Mouse (Mus musculus) adrenal gland, adult (tissue): ENCODE results near the gene Mkrn1.
"Not testable (repeated sequence)": the region's sequence is repeated elsewhere in the genome, so short reads cannot be mapped to it uniquely, and the experiment has no call there.

ENCODE experiments used
- DNase-seq, 2 experiments: peaks; one replicate each; pipeline ENCODE4 v3.0.0; 2022 to 2023; ENCODE audit warnings: low spot score in 1 of 2; ENCODE audit not compliant: inconsistent age in 2 of 2

The Mkrn1 gene

GRCm38 (mm10) chr6:39433174-39433573 is 12.9 kb upstream of the Mkrn1 start:
- no peak for DNase-seq

- no peak for DNase-seq
Measured at GRCm38 (mm10) chr6:39430722-39431121, 10.5 kb upstream of the Mkrn1 start.

GRCm38 (mm10) chr6:39429007-39429788 is 8.9 kb upstream of the Mkrn1 start:
- no peak for DNase-seq

- DNase-seq, result no peak
Measured at GRCm38 (mm10) chr6:39427276-39428003, 7.2 kb upstream of the Mkrn1 start.

- DNase-seq, result no peak
Measured at GRCm38 (mm10) chr6:39426725-39427124, 6.5 kb upstream of the Mkrn1 start.

GRCm38 (mm10) chr6:39425181-39425580 is 4.9 kb upstream of the Mkrn1 start:
- DNase-seq, result peak in 1 of 2 experiments; percentile 45

GRCm38 (mm10) chr6:39423686-39424085 is 3.4 kb upstream of the Mkrn1 start:
- DNase-seq, result no peak

- no peak for DNase-seq
Measured at GRCm38 (mm10) chr6:39423130-39423551, 2.9 kb upstream of the Mkrn1 start.

GRCm38 (mm10) chr6:39420867-39421266 is 605 bp upstream of the Mkrn1 start:
- no peak for DNase-seq

- DNase-seq, result no peak
Measured at GRCm38 (mm10) chr6:39419386-39419850, 844 bp downstream of the Mkrn1 start.

- not testable (repeated sequence) for DNase-seq
Measured at GRCm38 (mm10) chr6:39416654-39417053, 3.6 kb downstream of the Mkrn1 start.

- DNase-seq, result peak; percentile 69 to 87
Measured at GRCm38 (mm10) chr6:39415762-39416161, 4.5 kb downstream of the Mkrn1 start.

- DNase-seq, result no peak
Measured at GRCm38 (mm10) chr6:39414106-39414505, 6.2 kb downstream of the Mkrn1 start.

GRCm38 (mm10) chr6:39406480-39406879 is 13.8 kb downstream of the Mkrn1 start:
- peak; percentile 43 to 66 for DNase-seq

- DNase-seq, result no peak
Measured at GRCm38 (mm10) chr6:39403136-39403535, 17.1 kb downstream of the Mkrn1 start.

- peak in 1 of 2 experiments; percentile 56 for DNase-seq
Measured at GRCm38 (mm10) chr6:39400343-39400742, 19.9 kb downstream of the Mkrn1 start.

GRCm38 (mm10) chr6:39398342-39398741 is 21.9 kb downstream of the Mkrn1 start:
- no peak for DNase-seq

GRCm38 (mm10) chr6:39397046-39397445 is 23.2 kb downstream of the Mkrn1 start:
- DNase-seq, result no peak

- no peak for DNase-seq
Measured at GRCm38 (mm10) chr6:39395916-39396315, 24.3 kb downstream of the Mkrn1 start.

- no peak for DNase-seq
Measured at GRCm38 (mm10) chr6:39395471-39395870, 24.8 kb downstream of the Mkrn1 start.

GRCm38 (mm10) chr6:39389988-39390387 is 30.3 kb downstream of the Mkrn1 start:
- no peak for DNase-seq
